Mouse (Mus musculus): ENCODE data around the gene Rnf166.

- TF ChIP-seq CTCF (IDR thresholded peaks at IDR 0.05; ENCODE audit: control insufficient read depth, insufficient read depth, insufficient replicate concordance, low read depth, low read length): no peak
- no peak for TF ChIP-seq POLR2A (IDR thresholded peaks at IDR 0.05; ENCODE audit: control insufficient read depth, low read depth, low read length)
These were observed 33.5 kb downstream of the Rnf166 start for GRCm38 (mm10) chr8:122442356-122442755.

Data from testis, adult 2 months (tissue).